Mouse (Mus musculus): ENCODE results near the gene I830077J02Rik.

Gene I830077J02Rik

DNA sequence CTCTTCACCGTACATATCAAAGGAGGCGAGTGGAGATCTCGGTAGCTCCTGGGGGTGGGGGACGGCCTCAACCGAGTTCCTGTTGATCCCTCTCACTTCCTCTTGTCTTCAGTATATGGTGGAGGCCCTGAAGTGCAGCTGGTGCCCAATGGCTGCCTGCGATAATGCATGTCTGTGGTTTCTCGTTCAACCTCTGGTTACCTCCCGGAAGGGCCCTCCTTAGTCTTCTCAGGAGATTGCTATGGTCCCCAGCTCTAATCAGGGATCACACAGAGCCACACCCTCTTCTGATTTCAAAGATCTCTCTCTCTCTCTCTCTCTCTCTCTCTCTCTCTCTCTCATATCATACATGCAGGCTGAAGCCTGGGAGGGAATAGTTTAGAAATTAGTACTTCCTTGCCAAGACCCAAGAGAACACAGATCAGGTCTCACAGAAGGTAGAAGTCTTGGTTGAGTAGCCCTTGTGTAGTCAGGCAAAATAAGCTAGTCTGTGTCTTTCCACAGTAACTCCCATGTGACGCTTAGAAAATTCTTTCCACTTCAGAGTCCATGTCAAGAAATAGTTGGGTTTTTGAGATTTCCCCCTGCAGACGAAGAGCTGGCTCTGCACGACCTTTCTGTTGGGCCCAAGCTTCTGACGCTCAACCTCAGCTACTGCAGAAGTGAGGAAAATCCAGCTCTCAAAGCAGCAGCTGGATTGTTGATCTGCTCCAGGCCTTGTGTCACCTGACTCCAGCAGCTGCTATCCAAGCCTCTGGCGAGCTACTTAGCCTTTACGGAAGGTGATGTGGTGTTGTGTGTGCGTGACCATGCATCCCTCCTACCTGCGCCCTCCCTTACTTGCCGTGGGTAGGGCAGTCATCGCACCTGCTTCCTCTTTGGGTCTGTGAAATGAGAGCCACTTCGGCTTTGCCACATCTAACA lies 39.6 kb downstream of the I830077J02Rik start:
- no peak for DNase-seq (ENCODE audit: low spot score)

GRCm38 (mm10) chr3:105891760-105892571 lies 40.5 kb downstream of the I830077J02Rik start:
- no peak for DNase-seq (ENCODE audit: low spot score)

DNA sequence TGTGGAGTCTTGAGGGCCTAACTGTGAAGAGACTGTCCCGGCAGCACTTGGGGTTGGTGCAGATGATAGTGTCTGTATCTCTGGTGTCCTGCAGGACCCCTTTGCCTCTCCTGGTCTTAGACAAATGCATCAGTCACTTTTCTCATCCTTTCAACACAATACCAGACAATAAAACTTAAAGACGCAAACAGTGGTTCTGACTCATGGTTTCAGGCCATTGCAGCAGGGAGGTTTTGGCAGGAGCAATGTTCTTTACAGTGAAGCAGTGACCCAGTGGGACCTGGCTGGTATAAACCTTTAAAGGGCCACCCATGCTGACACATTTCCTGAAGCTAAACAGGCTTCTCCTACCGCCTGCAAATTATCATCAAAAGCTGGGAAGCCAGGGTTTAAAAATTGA lies 41.3 kb downstream of the I830077J02Rik start:
- no peak for DNase-seq (ENCODE audit: low spot score)

- no peak for DNase-seq (ENCODE audit: low spot score)
Measured at GRCm38 (mm10) chr3:105890220-105890619, 42.2 kb downstream of the I830077J02Rik start.

- no peak for DNase-seq (ENCODE audit: low spot score)
Measured at GRCm38 (mm10) chr3:105888961-105889360, 43.5 kb downstream of the I830077J02Rik start.

DNA sequence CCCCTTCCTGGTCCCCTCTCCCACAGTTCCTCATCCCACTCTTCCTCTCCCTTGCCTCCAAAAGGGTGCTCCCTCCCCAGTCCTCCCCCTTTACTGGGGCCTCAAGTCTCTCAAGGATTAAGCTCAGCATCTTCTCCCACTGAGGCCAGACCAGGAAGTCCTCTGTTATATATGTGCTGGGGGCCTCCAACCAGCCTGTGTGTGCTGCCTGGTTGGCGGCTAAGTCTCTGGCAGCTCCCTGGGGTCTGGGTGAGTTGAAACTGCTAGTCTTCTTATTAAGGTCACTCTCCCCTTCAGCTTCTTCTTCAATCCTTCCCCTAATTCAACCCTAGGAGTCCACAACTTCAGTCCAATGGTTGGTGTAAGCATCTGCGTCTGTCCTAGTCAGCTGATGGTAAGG lies 49.4 kb downstream of the I830077J02Rik start:
- no peak for DNase-seq (ENCODE audit: low spot score)

GRCm38 (mm10) chr3:105882105-105882504 lies 50.4 kb downstream of the I830077J02Rik start:
- DNase-seq (ENCODE audit: low spot score), result no peak

GRCm38 (mm10) chr3:105880419-105880818 lies 52.0 kb downstream of the I830077J02Rik start:
- no peak for DNase-seq (ENCODE audit: low spot score)

GRCm38 (mm10) chr3:105878751-105879150 lies 53.7 kb downstream of the I830077J02Rik start:
- DNase-seq (ENCODE audit: low spot score), result no peak

DNA sequence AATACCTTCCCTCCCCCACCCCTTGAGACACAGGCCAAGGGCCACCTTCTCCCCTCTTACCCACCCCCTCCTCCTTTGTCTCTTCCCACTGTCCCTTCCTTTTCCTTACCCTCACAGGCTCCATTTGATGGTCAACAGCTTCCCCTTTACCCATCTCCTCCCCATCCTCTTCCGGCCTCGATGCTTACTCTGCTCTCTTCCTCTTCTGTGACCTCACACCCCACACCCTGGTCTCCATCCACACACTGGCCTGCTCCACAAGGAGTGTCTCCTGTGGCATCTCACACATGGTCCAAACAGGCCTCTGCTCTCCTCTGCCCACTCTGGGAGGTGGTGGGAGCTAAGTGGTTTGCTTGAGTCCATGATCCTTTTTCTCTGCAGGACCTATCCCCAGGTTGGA lies 54.5 kb downstream of the I830077J02Rik start:
- DNase-seq (ENCODE audit: low spot score), result no peak

DNA sequence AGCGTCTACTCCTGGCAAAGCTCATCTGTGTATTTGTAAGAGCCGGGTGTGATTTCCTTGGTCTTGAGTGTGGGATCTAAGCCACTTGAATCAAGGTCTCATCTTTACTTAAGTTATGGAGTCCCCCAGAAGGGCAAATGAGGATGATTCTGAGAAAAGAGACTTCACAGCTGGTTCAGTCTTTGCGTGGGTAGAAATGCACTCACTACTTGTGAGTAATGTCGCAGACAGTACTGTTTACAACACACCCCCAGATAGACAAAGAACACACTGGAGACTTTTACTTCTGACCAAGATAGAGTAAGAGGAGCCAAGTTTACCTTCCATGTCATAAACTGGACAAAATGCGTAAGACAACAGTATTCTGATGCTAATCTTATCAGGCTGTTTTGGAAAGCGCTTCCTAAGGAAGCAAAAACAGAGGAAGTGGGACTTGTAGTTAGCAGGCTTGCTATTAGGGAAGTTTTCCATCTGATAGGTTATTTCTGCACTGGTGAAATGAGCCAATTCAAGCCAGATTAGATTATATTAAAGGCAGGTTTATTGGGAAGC lies 55.1 kb downstream of the I830077J02Rik start:
- no peak for DNase-seq (ENCODE audit: low spot score)

GRCm38 (mm10) chr3:105876022-105876421 lies 56.4 kb downstream of the I830077J02Rik start:
- no peak for DNase-seq (ENCODE audit: low spot score)

Data from ovary, postnatal 14 days (tissue).